Mouse (Mus musculus) limb, embryonic 13.5 days (tissue): ENCODE data around the gene Tnfrsf1a. TPM values are rescaled to one million over a fixed set of nuclear protein-coding genes. Genes with fewer than 3 reads are reported as not detected.

Source experiments
- ATAC-seq: fragments of 200-750 bp; cut with Nextera tagmentation; 2 replicates; pipeline ENCODE4 v1.8.0; 2017; ENCODE audit warnings: low read depth, moderate number of reproducible peaks, moderate TSS enrichment; ENCODE audit not compliant: low FRiP score
- H3K27ac ChIP-seq: fragments of 300-500 bp; sonication (generic); 2 replicates; pipeline ENCODE4 v1.5.1; 2015; ENCODE audit warnings: inconsistent platforms, mild to moderate bottlenecking, moderate library complexity
- H3K27me3 ChIP-seq: fragments of 300-500 bp; sonication (generic); 2 replicates; pipeline ENCODE4 v1.6.1; 2015; ENCODE audit warnings: mild to moderate bottlenecking, inconsistent platforms
- H3K36me3 ChIP-seq: fragments of 300-500 bp; sonication (generic); 2 replicates; pipeline ENCODE4 v1.6.1; 2015; ENCODE audit warnings: inconsistent platforms, mild to moderate bottlenecking, moderate library complexity
- H3K4me1 ChIP-seq: fragments of 300-500 bp; sonication (generic); 2 replicates; pipeline ENCODE4 v1.6.1; 2015; ENCODE audit warnings: inconsistent platforms
- H3K4me2 ChIP-seq: fragments of 300-500 bp; sonication (generic); replicated peaks from 2 replicates; pipeline ENCODE4 v1.6.1; 2015; ENCODE audit warnings: inconsistent platforms, mild to moderate bottlenecking, moderate library complexity
- H3K4me3 ChIP-seq: fragments of 300-500 bp; sonication (generic); 2 replicates; pipeline ENCODE4 v1.5.1; 2015; ENCODE audit warnings: moderate library complexity, mild to moderate bottlenecking, inconsistent platforms
- H3K9ac ChIP-seq: fragments of 300-500 bp; sonication (generic); 2 replicates; pipeline ENCODE4 v1.6.1; 2015; ENCODE audit warnings: mild to moderate bottlenecking, inconsistent platforms
- H3K9me3 ChIP-seq: fragments of 300-500 bp; sonication (generic); 2 replicates; pipeline ENCODE4 v1.6.1; 2016; ENCODE audit warnings: inconsistent platforms
- WGBS: fragments of 180-500 bp; shearing (Covaris S2); methylation state at CpG from one replicate; pipeline ENCODE4 v1.1.7; 2015; 5-methylcytosine and 5-hydroxymethylcytosine counted together
- polyA plus RNA-seq: library from polyadenylated mRNA; unstranded; fragments of >200 nt; fragmentation: Nextera tagmentation; extraction: Ambion mirVana; gene quantifications from 2 replicates; pipeline ENCODE4 v1.2.1, GENCODE M21; 2015

The Tnfrsf1a gene
- polyA plus RNA-seq, 1 experiment from 2014 or later = 71.4 TPM

DNA sequence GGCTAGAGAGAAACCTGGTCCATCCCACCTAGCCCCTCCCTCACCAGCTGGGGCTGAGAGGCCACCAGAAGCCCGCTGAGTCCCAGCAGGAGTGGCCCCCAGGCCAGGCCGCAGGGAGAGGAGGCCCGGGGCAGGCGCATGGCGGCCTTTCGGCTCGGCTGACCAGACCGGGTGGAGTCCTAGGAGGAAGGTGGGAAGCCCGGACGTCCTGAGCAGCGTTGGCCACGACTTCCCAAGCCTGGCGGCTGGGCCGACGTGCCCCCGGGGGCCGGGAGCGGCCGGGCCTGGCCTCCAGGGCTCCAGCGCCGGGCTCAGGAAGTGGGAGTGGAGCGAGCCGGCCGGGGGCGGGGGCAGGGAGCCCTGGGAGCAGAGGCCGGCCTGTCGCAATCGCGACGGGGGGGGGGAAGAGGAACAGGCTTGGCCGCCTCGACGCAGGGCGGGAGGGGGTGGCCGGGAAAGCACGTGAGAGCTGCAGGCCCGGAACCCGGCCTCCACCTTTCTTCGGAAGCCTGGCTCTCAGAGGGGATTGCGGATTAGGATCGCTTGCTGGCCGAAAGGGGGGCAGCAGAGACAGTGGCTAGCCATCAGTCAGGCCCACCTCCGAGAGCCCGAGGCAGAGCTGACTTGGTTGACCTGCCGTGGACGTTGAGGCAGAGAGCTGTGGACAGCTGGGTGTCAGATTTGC lies 35.5 kb upstream of the Tnfrsf1a start, which contains the start of gene Ltbr:
TSS of gene Ltbr (minus strand) at position 340 of the 685 bp plus-strand sequence.
- peak; percentile 80 for ATAC-seq
- H3K4me1 ChIP-seq = peaks cover 49% of the 10 kb centered on the region
- H3K9ac ChIP-seq = peak within 1 kb of the TSS; percentile 82
- H3K27me3 ChIP-seq = no peaks in the 10 kb centered on the region
- peak within 1 kb of the TSS; percentile 57 for H3K4me3 ChIP-seq
- no peaks in the 10 kb centered on the region for H3K9me3 ChIP-seq
- H3K27ac ChIP-seq = peak within 1 kb of the TSS; percentile 79
- peak within 1 kb of the TSS; percentile 82 for H3K4me2 ChIP-seq
- 2% methylated on average over 38 of the region's 46 CpGs for WGBS
- peaks cover 18% of the 10 kb centered on the region for H3K36me3 ChIP-seq

DNA sequence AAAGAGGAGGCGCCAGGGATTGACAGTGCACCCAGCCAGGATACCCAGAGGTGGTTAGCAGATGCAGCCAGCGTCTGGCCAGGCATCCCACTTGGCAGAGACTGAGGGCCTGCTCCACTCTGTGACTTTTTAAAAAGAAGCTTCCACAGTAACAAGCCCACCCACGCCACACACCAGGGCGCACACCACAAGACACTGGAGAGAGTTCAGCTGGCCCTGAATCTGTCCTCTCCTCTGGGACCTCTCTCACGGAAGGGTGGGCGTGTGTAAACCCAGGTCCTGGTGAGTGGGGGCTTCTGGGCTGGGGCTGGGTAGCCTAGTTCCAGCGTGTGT lies 35.0 kb upstream of the Tnfrsf1a start:
- peaks cover 14% of the 10 kb centered on the region; the same call in 1 of the 2 replicates for H3K36me3 ChIP-seq
- H3K27ac ChIP-seq = peak overlapping the region; percentile 79; the same call in 1 of the 2 replicates
- H3K9ac ChIP-seq = peak overlapping the region; percentile 82
- 52% methylated on average over 7 of the region's 7 CpGs for WGBS
- H3K4me3 ChIP-seq = peak overlapping the region; percentile 57
- peak overlapping the region; percentile 82 for H3K4me2 ChIP-seq
- peaks cover 44% of the 10 kb centered on the region for H3K4me1 ChIP-seq
- H3K27me3 ChIP-seq = peaks cover 4% of the 10 kb centered on the region
- peak; percentile 33; the same call in 1 of the 2 replicates for ATAC-seq
- no peaks in the 10 kb centered on the region for H3K9me3 ChIP-seq

DNA sequence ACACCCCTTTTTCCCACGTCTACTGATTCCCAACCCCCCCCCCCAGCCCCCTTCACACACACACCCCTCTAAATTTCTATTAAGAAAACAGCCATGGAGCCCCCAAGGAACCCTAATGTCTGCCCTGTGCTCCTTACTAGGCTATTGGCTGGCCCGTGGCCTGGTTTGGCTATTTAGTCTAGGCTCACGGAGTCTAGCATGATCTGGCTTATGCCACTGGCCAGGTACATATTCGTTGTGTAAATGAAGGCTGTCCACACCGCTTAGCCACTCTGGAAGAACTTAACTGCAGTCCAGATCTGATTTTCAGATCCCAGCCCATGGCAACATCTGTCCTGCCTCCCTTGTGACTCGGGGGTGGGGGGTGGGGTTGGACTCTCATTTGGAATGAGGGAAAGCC lies 34.4 kb upstream of the Tnfrsf1a start:
- Histone ChIP-seq H3K27me3 (peaks cover 10% of the 10 kb centered on the region), H3K36me3 (0 out of 2 replicates have a peak, but pooled peaks cover 9% of the 10 kb centered on the region), H3K4me1 (peaks cover 41% of the 10 kb centered on the region), H3K9ac (no peak overlapping the region), H3K4me3 (no peak overlapping the region), H3K27ac (no peak overlapping the region), H3K9me3 (no peaks in the 10 kb centered on the region), H3K4me2 (peak overlapping the region; percentile 82)
- 55% methylated on average over 6 of the region's 6 CpGs for WGBS
- ATAC-seq = no peak

DNA sequence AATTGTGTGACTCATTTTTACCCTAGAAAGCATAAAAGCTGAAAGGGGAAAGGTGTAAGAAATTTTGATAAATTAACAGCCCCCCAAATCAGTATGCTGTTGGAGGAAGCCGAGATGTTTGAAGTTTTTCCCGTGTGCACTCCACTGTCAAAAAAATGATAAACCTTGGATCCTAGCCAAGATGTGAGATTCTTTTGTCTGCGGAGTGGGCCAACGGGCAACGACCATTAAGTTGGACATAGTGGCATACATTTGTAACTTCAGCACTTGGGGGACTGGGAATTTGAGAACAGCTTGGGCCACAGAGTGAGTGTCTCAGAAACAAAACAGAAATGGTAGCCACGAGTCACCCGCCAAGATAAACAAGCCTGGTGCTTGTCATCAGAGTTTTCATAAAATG lies 32.1 kb upstream of the Tnfrsf1a start:
- Histone ChIP-seq H3K9me3 (no peaks in the 10 kb centered on the region), H3K9ac (no peak overlapping the region), H3K36me3 (0 out of 2 replicates have a peak, but pooled peaks cover under 1% of the 10 kb centered on the region), H3K4me2 (no peak overlapping the region), H3K27me3 (peaks cover 33% of the 10 kb centered on the region), H3K27ac (no peak overlapping the region), H3K4me1 (peaks cover 34% of the 10 kb centered on the region), H3K4me3 (no peak overlapping the region)
- ATAC-seq = no peak
- WGBS = 68% methylated on average over 7 of the region's 7 CpGs

DNA sequence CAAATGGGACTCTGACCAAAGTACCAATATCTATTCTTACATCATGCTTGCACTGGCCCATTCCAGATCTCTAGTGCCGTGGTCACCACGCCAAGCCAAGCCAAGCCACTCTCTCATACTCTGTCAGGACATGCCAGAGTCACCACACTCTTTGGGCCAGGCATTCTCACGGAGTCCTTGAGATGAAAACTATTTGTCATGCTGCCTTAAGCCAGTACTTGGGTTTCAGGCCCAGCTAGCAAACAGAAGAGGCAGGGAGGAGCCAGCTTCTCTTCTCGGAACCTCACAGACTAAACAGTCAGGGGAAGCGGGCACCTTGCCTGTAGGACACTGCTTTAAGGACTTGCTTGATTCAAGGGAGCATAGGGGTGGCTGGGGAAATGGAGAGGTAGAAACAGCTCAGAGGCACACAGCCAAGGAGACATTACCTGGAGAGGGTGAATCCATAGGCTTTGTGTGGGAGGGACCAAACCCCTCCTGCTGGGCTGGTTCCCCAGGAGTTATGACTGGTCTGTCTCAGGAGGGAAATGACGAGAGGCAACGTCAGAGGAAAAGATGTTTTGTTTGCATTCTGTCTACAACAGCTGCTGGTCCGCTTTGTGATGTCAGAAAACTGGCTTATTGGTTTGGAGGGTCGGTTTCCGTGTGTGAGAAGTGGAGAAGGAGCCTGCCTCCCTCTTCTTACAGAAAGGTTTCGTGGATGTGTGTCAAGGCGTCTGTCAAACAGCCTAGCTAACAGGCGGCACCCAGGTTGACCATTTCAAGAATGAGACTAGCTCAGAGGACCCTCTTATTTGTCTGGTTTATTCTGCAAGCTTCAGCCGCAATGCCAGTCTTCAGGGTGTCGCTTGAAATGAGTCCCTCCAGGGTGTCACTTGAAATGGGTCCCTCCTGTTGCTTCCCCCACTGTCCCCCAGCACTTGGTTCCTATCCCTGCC lies 29.9 kb upstream of the Tnfrsf1a start:
- Histone ChIP-seq H3K4me3 (no peak overlapping the region), H3K36me3 (no peaks in the 10 kb centered on the region), H3K9me3 (no peaks in the 10 kb centered on the region), H3K4me1 (peaks cover 16% of the 10 kb centered on the region), H3K9ac (no peak overlapping the region), H3K4me2 (no peak overlapping the region), H3K27ac (no peak overlapping the region), H3K27me3 (peaks cover 51% of the 10 kb centered on the region)
- ATAC-seq = no peak
- WGBS = 63% methylated on average over 15 of the region's 15 CpGs

DNA sequence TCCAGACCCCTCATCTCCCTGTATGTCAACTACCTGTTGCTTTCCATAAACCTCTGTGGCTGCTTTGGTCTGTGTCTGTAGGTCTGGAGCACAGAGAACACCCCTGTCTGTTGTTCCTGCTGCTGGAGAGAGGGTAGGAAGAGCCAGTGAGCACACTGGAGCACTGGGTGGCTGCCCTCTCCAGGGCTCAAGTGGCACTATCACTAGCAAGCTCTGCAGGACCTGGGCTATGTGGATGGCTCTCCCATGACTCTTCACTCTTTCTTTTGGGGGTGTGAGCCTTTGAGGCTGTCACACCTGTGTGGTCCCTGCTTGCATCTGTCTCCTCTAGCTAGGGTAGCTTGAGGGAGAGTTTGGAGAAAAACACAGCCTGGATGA lies 29.3 kb upstream of the Tnfrsf1a start:
- Histone ChIP-seq H3K4me3 (no peak overlapping the region), H3K9me3 (no peaks in the 10 kb centered on the region), H3K9ac (no peak overlapping the region), H3K27me3 (peaks cover 51% of the 10 kb centered on the region), H3K4me1 (peaks cover 9% of the 10 kb centered on the region; the same call in 1 of the 2 replicates), H3K27ac (no peak overlapping the region), H3K36me3 (no peaks in the 10 kb centered on the region), H3K4me2 (no peak overlapping the region)
- ATAC-seq = no peak

DNA sequence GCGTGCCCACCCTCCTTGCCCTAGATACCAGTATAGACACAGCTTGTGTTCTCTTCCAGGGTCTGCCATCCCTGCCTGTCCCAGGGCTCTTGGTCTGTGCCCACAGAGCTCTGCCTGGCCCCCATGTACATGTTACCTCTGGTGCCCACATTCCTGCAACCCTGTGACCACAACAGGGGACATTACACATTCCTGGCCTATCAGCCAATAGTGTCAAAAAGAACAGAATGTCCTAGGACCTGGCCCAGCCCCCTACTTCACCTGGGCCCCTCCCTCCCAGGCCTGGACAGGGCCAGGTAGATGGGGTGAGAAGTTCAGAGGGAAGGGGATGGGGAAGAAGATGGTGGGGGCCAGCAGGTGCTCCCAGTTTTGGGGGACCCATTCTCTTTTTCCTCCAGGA lies 28.8 kb upstream of the Tnfrsf1a start, which contains the start of gene Scnn1a:
TSS of gene Scnn1a (plus strand) at position 337 of the 400 bp plus-strand sequence.
- 0 out of 2 replicates have a peak, but pooled peaks cover 8% of the 10 kb centered on the region for H3K4me1 ChIP-seq
- no peaks in the 10 kb centered on the region for H3K36me3 ChIP-seq
- no peak within 1 kb of the TSS for H3K4me3 ChIP-seq
- H3K27me3 ChIP-seq = peaks cover 51% of the 10 kb centered on the region
- no peak within 1 kb of the TSS for H3K9ac ChIP-seq
- 0 out of 2 replicates have a peak within 1 kb of the TSS, but pooled peaks have one; percentile 16 for H3K4me2 ChIP-seq
- no peak for ATAC-seq
- 73% methylated on average over 1 of the region's 1 CpGs for WGBS
- H3K9me3 ChIP-seq = no peaks in the 10 kb centered on the region
- H3K27ac ChIP-seq = no peak within 1 kb of the TSS

DNA sequence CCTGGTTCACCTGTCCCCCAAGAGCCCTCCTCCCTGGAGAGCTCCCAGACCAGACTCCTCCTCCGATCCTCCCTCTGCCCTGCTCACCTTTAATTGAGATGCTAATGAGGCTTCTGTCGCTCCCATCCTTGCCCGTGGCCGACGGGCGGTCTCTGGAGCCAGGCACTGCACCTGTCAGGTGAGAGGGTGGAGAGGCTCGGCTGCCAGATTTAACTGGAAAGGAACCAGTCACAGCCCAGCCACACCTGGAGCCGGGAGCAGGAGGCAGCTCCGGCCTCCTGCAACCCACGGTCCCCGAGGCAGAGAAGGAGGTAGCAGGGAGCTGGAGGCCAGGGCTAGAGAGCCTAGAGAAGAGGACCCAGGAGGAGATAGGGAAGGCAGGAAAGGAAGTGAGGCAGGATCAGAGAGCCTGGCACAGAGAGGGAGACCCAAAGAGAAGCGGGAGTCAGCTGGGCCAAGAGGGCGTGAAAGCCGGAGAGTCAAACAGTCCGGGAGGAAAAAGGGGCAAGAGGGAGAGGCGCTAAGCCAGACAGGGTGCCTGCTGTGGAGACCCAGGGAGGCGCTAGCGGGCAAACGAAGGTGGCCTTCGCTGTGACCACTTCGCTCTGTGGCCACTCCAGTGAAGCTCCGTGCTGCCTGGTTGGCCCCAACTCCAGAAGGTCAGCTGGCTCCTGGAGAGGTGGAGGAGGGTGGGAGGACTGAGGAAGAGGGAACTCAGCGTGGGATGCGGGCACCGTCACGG lies 27.9 kb upstream of the Tnfrsf1a start:
- Histone ChIP-seq H3K27me3 (peaks cover 51% of the 10 kb centered on the region), H3K36me3 (no peaks in the 10 kb centered on the region), H3K9me3 (no peaks in the 10 kb centered on the region), H3K27ac (no peak overlapping the region), H3K9ac (no peak overlapping the region), H3K4me1 (0 out of 2 replicates have a peak, but pooled peaks cover 8% of the 10 kb centered on the region), H3K4me2 (0 out of 2 replicates have a peak overlapping the region, but pooled peaks have one; percentile 16), H3K4me3 (no peak overlapping the region)
- no peak for ATAC-seq
- WGBS = 9% methylated on average over 26 of the region's 26 CpGs

DNA sequence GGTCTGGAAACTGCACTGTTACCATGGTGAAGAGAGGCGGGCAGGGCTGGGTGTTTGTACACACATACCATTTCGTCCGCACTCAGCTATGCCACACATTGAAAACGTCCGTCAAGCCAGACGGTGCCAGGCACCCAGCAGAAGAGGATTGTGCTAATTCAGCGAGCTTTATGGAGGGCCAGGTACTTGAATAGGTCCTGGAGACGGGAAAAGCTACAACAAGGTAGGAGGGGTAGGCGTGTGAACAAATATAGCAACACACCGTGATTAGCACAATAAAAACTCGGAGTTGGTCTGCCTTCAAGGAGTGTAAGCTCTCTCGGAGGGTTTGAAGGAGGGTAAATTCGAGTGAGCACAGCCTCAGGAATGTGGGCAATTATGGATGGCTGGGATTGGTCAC lies 26.4 kb upstream of the Tnfrsf1a start:
- Histone ChIP-seq H3K36me3 (no peaks in the 10 kb centered on the region), H3K9me3 (no peaks in the 10 kb centered on the region), H3K9ac (no peak overlapping the region), H3K4me1 (0 out of 2 replicates have a peak, but pooled peaks cover 8% of the 10 kb centered on the region), H3K4me2 (no peak overlapping the region), H3K4me3 (no peak overlapping the region), H3K27me3 (peaks cover 51% of the 10 kb centered on the region), H3K27ac (no peak overlapping the region)
- no peak for ATAC-seq
- 56% methylated on average over 13 of the region's 13 CpGs for WGBS

DNA sequence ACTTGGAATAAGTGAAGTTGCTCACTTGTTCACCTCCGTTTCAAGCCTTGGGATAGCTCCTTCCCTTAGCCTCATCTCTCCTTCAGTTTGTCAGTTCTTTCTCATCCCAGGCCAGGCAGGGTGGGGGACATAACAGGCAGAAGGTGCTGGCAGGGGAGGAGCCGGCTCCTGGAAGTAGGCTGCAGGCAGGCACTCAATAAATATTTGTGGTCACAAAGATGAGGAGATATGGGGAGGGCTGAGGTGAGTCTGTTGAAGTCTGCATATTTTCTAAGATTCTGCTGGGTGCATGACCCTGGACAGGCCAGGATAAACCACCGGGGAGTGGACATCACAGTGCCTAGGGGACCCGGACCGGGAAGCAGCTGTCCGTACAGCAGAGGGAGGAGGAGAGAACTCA lies 25.6 kb upstream of the Tnfrsf1a start:
- H3K9me3 ChIP-seq = no peaks in the 10 kb centered on the region
- no peak overlapping the region for H3K4me3 ChIP-seq
- no peak overlapping the region for H3K9ac ChIP-seq
- H3K36me3 ChIP-seq = no peaks in the 10 kb centered on the region
- H3K27ac ChIP-seq = no peak overlapping the region
- peaks cover 51% of the 10 kb centered on the region for H3K27me3 ChIP-seq
- ATAC-seq = no peak
- 51% methylated on average over 6 of the region's 6 CpGs for WGBS
- 0 out of 2 replicates have a peak, but pooled peaks cover 8% of the 10 kb centered on the region for H3K4me1 ChIP-seq
- no peak overlapping the region for H3K4me2 ChIP-seq

DNA sequence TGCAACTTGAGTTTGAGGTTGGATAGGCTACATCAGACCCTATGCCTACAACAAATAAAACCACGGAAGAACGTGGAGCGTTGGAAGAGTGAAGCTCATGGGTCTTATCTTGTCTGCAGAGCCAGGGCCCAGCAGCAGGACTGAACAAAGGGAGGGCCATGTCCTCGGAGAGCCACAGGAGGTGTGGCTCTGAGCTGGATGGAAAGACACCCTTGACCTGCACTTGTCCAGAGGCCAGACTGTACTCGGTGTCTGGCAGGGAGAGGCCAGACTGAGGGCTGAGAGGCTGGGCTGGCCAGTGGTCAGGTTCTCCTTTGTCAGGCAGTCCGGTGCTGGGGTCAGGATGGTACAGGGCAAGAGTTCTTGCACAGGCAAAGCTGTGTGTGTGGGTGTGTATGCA lies 23.8 kb upstream of the Tnfrsf1a start:
- H3K4me1 ChIP-seq = peaks cover 17% of the 10 kb centered on the region
- no peaks in the 10 kb centered on the region for H3K9me3 ChIP-seq
- no peak overlapping the region for H3K9ac ChIP-seq
- H3K27ac ChIP-seq = no peak overlapping the region
- no peak overlapping the region for H3K4me3 ChIP-seq
- no peak overlapping the region for H3K4me2 ChIP-seq
- peaks cover 35% of the 10 kb centered on the region for H3K27me3 ChIP-seq
- H3K36me3 ChIP-seq = no peaks in the 10 kb centered on the region
- WGBS = 72% methylated on average over 6 of the region's 6 CpGs
- no peak for ATAC-seq
